ENCODE assay signal across 9 mouse cellular contexts in the genomic region with DNA sequence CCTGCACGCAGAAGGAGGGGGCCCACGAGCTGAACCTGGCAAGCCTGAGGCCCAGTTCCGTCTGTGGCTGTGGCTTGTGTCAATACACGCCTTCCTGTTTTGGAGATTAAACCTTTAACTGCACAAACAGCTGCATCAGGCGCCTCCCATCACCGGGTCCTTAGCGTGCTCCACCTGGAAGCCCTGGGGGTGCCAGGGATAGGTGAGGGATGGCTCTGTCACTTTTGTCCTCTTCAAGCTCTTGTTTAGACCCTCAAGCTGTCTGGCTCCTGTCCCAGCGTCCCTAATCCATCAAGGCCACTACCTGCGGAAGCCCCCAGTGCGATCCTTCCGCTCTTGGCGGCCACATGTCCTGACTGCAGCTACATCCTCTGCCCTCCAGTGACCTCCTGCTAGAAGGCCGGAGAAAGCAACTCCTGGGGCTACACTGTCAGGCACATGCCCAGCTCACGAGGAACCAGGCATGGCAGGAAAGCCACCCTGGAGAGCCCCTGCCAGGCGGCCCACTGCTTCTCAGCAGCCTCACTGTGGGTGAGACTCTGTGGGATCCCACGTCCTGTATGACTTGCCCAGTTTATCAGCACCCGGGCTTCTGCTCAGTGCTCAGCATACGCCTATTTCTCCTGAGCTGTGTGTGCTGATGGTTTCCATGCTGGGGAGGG. TPM values are rescaled to one million over a fixed set of nuclear protein-coding genes. Genes with fewer than 3 reads are reported as not detected.
DNase-seq lines count a peak whose midpoint lies in the region; ATAC-seq and TF ChIP-seq lines count a peak whose summit lies in the region.
"Had no signal": no experiment of that assay in that cellular context is flagged by ENCODE, and none has a peak within 500 bp of the region (broad histone marks: within the 10 kb centered on the region; RNA-seq: fewer than 3 reads in every experiment).

No protein-coding gene starts in this region.

- H3K27ac ChIP-seq in hindbrain, embryonic 10.5 days = peak overlapping the region; percentile 42
- no peak overlapping the region for H3K27ac ChIP-seq in hindbrain, embryonic 14.5 days
- 0 out of 2 replicates have a peak overlapping the region, but pooled peaks have one; percentile 26 for H3K27ac ChIP-seq in limb, embryonic 14.5 days (replicated peaks; ENCODE audit: low read depth, low read length)

- WGBS in hindbrain, embryonic 10.5 days = 74% methylated on average over 18 of the region's 18 CpGs
- WGBS in hindbrain, embryonic 14.5 days = 72% methylated on average over 18 of the region's 18 CpGs
- WGBS in limb, embryonic 14.5 days = 55% methylated on average over 18 of the region's 18 CpGs

- no peak overlapping the region for H3K9ac ChIP-seq in hindbrain, embryonic 14.5 days
- H3K9ac ChIP-seq in limb, embryonic 14.5 days (ENCODE audit: low read depth, low read length, severe bottlenecking) = no peak overlapping the region

- H3K27me3 ChIP-seq in hindbrain, embryonic 10.5 days (ENCODE audit: insufficient read depth, poor library complexity, severe bottlenecking) = no peaks in the 10 kb centered on the region
- H3K27me3 ChIP-seq in hindbrain, embryonic 14.5 days (ENCODE audit: control insufficient read depth, insufficient read depth, low read length) = no peaks in the 10 kb centered on the region
- no peaks in the 10 kb centered on the region for H3K27me3 ChIP-seq in limb, embryonic 14.5 days (ENCODE audit: control insufficient read depth, insufficient read depth, low read length)

- peaks cover 49% of the 10 kb centered on the region for H3K4me1 ChIP-seq in hindbrain, embryonic 10.5 days (replicated peaks)
- H3K4me1 ChIP-seq in hindbrain, embryonic 14.5 days (replicated peaks; ENCODE audit: control insufficient read depth, insufficient read depth, low read length) = no peaks in the 10 kb centered on the region
- H3K4me1 ChIP-seq in limb, embryonic 14.5 days (ENCODE audit: control insufficient read depth, insufficient read depth, low read length) = peaks cover 7% of the 10 kb centered on the region; the same call in 1 of the 2 replicates

- no peak for DNase-seq in hindbrain, embryonic 10.5 days (ENCODE audit: low spot score)
- no peak for DNase-seq in hindbrain, embryonic 14.5 days (ENCODE audit: low spot score)
- DNase-seq in heart, adult 8-10 months (ENCODE audit: low spot score) = peak; percentile 50
- no peak for DNase-seq in limb, embryonic 14.5 days (ENCODE audit: low spot score)
- peak; percentile 84 to 90 for DNase-seq in natural killer cell, adult 2 months (ENCODE audit: low spot score in 2 of 2)
- DNase-seq in cerebellum, postnatal 25 days = no peak
- DNase-seq in layer of hippocampus, adult 9-10 months (ENCODE audit: low spot score) = no peak
- DNase-seq in right cerebral cortex, adult 2 months (ENCODE audit: low spot score in 2 of 2) = no peak

- no peaks in the 10 kb centered on the region for H3K9me3 ChIP-seq in hindbrain, embryonic 10.5 days
- H3K9me3 ChIP-seq in hindbrain, embryonic 14.5 days (ENCODE audit: control insufficient read depth, low read length) = no peaks in the 10 kb centered on the region
- no peaks in the 10 kb centered on the region for H3K9me3 ChIP-seq in limb, embryonic 14.5 days (ENCODE audit: control insufficient read depth, low read length)

- no peak overlapping the region for H3K4me2 ChIP-seq in hindbrain, embryonic 14.5 days (replicated peaks)
- H3K4me2 ChIP-seq in limb, embryonic 14.5 days (replicated peaks; ENCODE audit: low read depth, low read length, severe bottlenecking) = no peak overlapping the region

- TF ChIP-seq POLR2A in limb, embryonic 14.5 days (IDR thresholded peaks at IDR 0.05; ENCODE audit: borderline replicate concordance, extremely low read depth, insufficient read depth, insufficient read length) = no peak

- no peak overlapping the region for H3K4me3 ChIP-seq in hindbrain, embryonic 10.5 days
- no peak overlapping the region for H3K4me3 ChIP-seq in hindbrain, embryonic 14.5 days (replicated peaks; ENCODE audit: low read length)
- no peak overlapping the region for H3K4me3 ChIP-seq in limb, embryonic 14.5 days (replicated peaks; ENCODE audit: low read length)

- H3K36me3 ChIP-seq in hindbrain, embryonic 10.5 days = no peaks in the 10 kb centered on the region
- no peaks in the 10 kb centered on the region for H3K36me3 ChIP-seq in hindbrain, embryonic 14.5 days (replicated peaks; ENCODE audit: control insufficient read depth, insufficient read depth)
- no peaks in the 10 kb centered on the region for H3K36me3 ChIP-seq in limb, embryonic 14.5 days (ENCODE audit: control insufficient read depth, insufficient read depth, low read length)

- no peak for ATAC-seq in hindbrain, embryonic 14.5 days (ENCODE audit: low FRiP score)
- ATAC-seq in limb, embryonic 14.5 days (ENCODE audit: low FRiP score, low read depth) = no peak

RNA-seq across cellular contexts. Expression of a gene that starts 10.1 kb away (rescaled TPM):
- polyA plus RNA-seq in hindbrain, embryonic 10.5 days (2016; fragmentation: Nextera tagmentation; extraction: Ambion mirVana) = 40.9 and 51.2 TPM in 2 replicates
- 25.7 and 30.1 TPM in 2 replicates for polyA plus RNA-seq in hindbrain, embryonic 14.5 days (2014; fragmentation: Nextera tagmentation; extraction: Ambion mirVana)
- total RNA-seq in heart, adult 8-10 months (2022) = 1 to 10 TPM; 6.0 to 8.3 (median 6.9) TPM
- polyA plus RNA-seq in limb, embryonic 14.5 days (2012; rRNA removed) = 38.9 and 48.2 TPM in 2 replicates
- polyA plus RNA-seq in limb, embryonic 14.5 days (2014; fragmentation: Nextera tagmentation; extraction: Ambion mirVana) = 19.2 and 21.4 TPM in 2 replicates

RNA-seq across cellular contexts. Expression of a gene that starts 32.2 kb away (rescaled TPM):
- not detected in 2 replicates for polyA plus RNA-seq in hindbrain, embryonic 10.5 days (2016; fragmentation: Nextera tagmentation; extraction: Ambion mirVana)
- polyA plus RNA-seq in hindbrain, embryonic 14.5 days (2014; fragmentation: Nextera tagmentation; extraction: Ambion mirVana) = 0.61 TPM in 1 of 2 replicates, not detected in the other
- total RNA-seq in heart, adult 8-10 months (2022) = not detected
- 0.18 and 0.19 TPM in 2 replicates for polyA plus RNA-seq in limb, embryonic 14.5 days (2012; rRNA removed)
- not detected in 2 replicates for polyA plus RNA-seq in limb, embryonic 14.5 days (2014; fragmentation: Nextera tagmentation; extraction: Ambion mirVana)
- polyA plus RNA-seq: gonadal fat pad, adult 2 months had no signal

RNA-seq across cellular contexts. Expression of a gene that starts 51.8 kb away (rescaled TPM):
- 32.1 and 52.5 TPM in 2 replicates for polyA plus RNA-seq in hindbrain, embryonic 10.5 days (2016; fragmentation: Nextera tagmentation; extraction: Ambion mirVana)
- 95.0 and 98.9 TPM in 2 replicates for polyA plus RNA-seq in hindbrain, embryonic 14.5 days (2014; fragmentation: Nextera tagmentation; extraction: Ambion mirVana)
- 10 to 100 TPM in 2 of 4 experiments, 1 to 10 TPM in 2; 8.8 to 11.5 (median 9.9) TPM for total RNA-seq in heart, adult 8-10 months (2022)
- polyA plus RNA-seq in limb, embryonic 14.5 days (2012; rRNA removed) = 118 and 180 TPM in 2 replicates
- 57.5 and 66.3 TPM in 2 replicates for polyA plus RNA-seq in limb, embryonic 14.5 days (2014; fragmentation: Nextera tagmentation; extraction: Ambion mirVana)

Comparison
In these comparisons a context has a peak if more than half of its experiments do, and no peak if none do; other contexts are left out.
1. DNase-seq: peak in heart, adult 8-10 months (single experiment) and natural killer cell, adult 2 months (2 of 2); none in hindbrain, embryonic 10.5 days (single experiment), hindbrain, embryonic 14.5 days (single experiment), limb, embryonic 14.5 days (single experiment), cerebellum, postnatal 25 days (0 of 2), layer of hippocampus, adult 9-10 months (single experiment) and right cerebral cortex, adult 2 months (0 of 2).